Comparison of ENCODE assay signal across 17 mouse cellular contexts in genomic region chr11:90066405-90067250, GRCm38 (mm10). TPM values are rescaled to one million over a fixed set of nuclear protein-coding genes. Genes with fewer than 3 reads are reported as not detected.
A peak's percentile ranks its signal among the peaks of the same experiment; 100 is the strongest.
DNase-seq lines count a peak whose midpoint lies in the region; ATAC-seq and TF ChIP-seq lines count a peak whose summit lies in the region.
"Had no signal": no experiment of that assay in that cellular context is flagged by ENCODE, and none has a peak within 500 bp of the region (broad histone marks: within the 10 kb centered on the region; RNA-seq: fewer than 3 reads in every experiment).

No protein-coding gene starts in this region.

- no peak for ATAC-seq in heart, embryonic 16.5 days (replicated peaks; ENCODE audit: extremely low read depth, insufficient read depth, low FRiP score)
- ATAC-seq in stomach, embryonic 15.5 days (ENCODE audit: insufficient read depth, low FRiP score, low read depth): no peak
- ATAC-seq in stomach, postnatal 0 days (ENCODE audit: low FRiP score, low TSS enrichment): no peak
- ATAC-seq in embryonic facial prominence, embryonic 14.5 days (ENCODE audit: low read depth): 0 out of 2 replicates have a peak, but pooled peaks have one; percentile 15

- H3K36me3 ChIP-seq in heart, embryonic 16.5 days (ENCODE audit: control insufficient read depth, insufficient read depth): no peaks in the 10 kb centered on the region
- H3K36me3 ChIP-seq in stomach, embryonic 15.5 days: no peaks in the 10 kb centered on the region
- no peaks in the 10 kb centered on the region for H3K36me3 ChIP-seq in stomach, postnatal 0 days (ENCODE audit: control insufficient read depth, insufficient read depth, low read length)
- no peaks in the 10 kb centered on the region for H3K36me3 ChIP-seq in embryonic facial prominence, embryonic 14.5 days (ENCODE audit: control insufficient read depth, insufficient read depth, low read length)
- H3K36me3 ChIP-seq: forebrain, embryonic 12.5 days; hindbrain, embryonic 13.5 days; liver, embryonic 15.5 days had no signal

- H3K27me3 ChIP-seq in heart, embryonic 16.5 days (ENCODE audit: control insufficient read depth, insufficient read depth, low read length): no peaks in the 10 kb centered on the region
- H3K27me3 ChIP-seq in stomach, embryonic 15.5 days (replicated peaks): no peaks in the 10 kb centered on the region
- no peaks in the 10 kb centered on the region for H3K27me3 ChIP-seq in stomach, postnatal 0 days (ENCODE audit: control insufficient read depth, insufficient read depth, low read length)
- no peaks in the 10 kb centered on the region for H3K27me3 ChIP-seq in embryonic facial prominence, embryonic 14.5 days (replicated peaks; ENCODE audit: control insufficient read depth, insufficient read depth, low read length)
- H3K27me3 ChIP-seq: forebrain, embryonic 12.5 days; hindbrain, embryonic 13.5 days; liver, embryonic 15.5 days had no signal

- H3K4me1 ChIP-seq in heart, embryonic 16.5 days (ENCODE audit: control insufficient read depth, insufficient read depth, low read length): no peaks in the 10 kb centered on the region
- H3K4me1 ChIP-seq in stomach, embryonic 15.5 days: no peaks in the 10 kb centered on the region
- no peaks in the 10 kb centered on the region for H3K4me1 ChIP-seq in stomach, postnatal 0 days (replicated peaks; ENCODE audit: control insufficient read depth, insufficient read depth)
- peaks cover 5% of the 10 kb centered on the region; the same call in 1 of the 2 replicates for H3K4me1 ChIP-seq in embryonic facial prominence, embryonic 14.5 days (ENCODE audit: control insufficient read depth, insufficient read depth, low read length)
- H3K4me1 ChIP-seq: forebrain, embryonic 12.5 days; liver, embryonic 15.5 days had no signal

- 0 out of 2 replicates have a peak overlapping the region, but pooled peaks have one; percentile 32 for H3K27ac ChIP-seq in heart, embryonic 16.5 days (ENCODE audit: low read length)
- 0 out of 2 replicates have a peak overlapping the region, but pooled peaks have one; percentile 14 for H3K27ac ChIP-seq in stomach, embryonic 15.5 days
- no peak overlapping the region for H3K27ac ChIP-seq in stomach, postnatal 0 days (replicated peaks)
- H3K27ac ChIP-seq in embryonic facial prominence, embryonic 14.5 days (replicated peaks; ENCODE audit: low read depth, low read length): no peak overlapping the region
- H3K27ac ChIP-seq: forebrain, embryonic 12.5 days; hindbrain, embryonic 13.5 days; liver, embryonic 15.5 days had no signal

- H3K9me3 ChIP-seq in heart, embryonic 16.5 days (replicated peaks; ENCODE audit: control insufficient read depth, low read length): no peaks in the 10 kb centered on the region; the same call in 1 of the 2 replicates
- H3K9me3 ChIP-seq in stomach, embryonic 15.5 days: no peaks in the 10 kb centered on the region
- H3K9me3 ChIP-seq in stomach, postnatal 0 days (ENCODE audit: control insufficient read depth, low read length): no peaks in the 10 kb centered on the region
- no peaks in the 10 kb centered on the region for H3K9me3 ChIP-seq in embryonic facial prominence, embryonic 14.5 days (ENCODE audit: control insufficient read depth, low read length)
- H3K9me3 ChIP-seq: forebrain, embryonic 12.5 days; hindbrain, embryonic 13.5 days; liver, embryonic 15.5 days had no signal

- no peak overlapping the region for H3K9ac ChIP-seq in heart, embryonic 16.5 days (ENCODE audit: low read length)
- no peak overlapping the region for H3K9ac ChIP-seq in stomach, embryonic 15.5 days
- H3K9ac ChIP-seq in stomach, postnatal 0 days (ENCODE audit: low read length): no peak overlapping the region
- H3K9ac ChIP-seq in embryonic facial prominence, embryonic 14.5 days (ENCODE audit: low read depth, low read length): no peak overlapping the region
- H3K9ac ChIP-seq: forebrain, embryonic 12.5 days; hindbrain, embryonic 13.5 days; liver, embryonic 15.5 days had no signal

- no peak overlapping the region for H3K4me3 ChIP-seq in heart, embryonic 16.5 days (ENCODE audit: low read length)
- no peak overlapping the region for H3K4me3 ChIP-seq in stomach, embryonic 15.5 days (replicated peaks)
- H3K4me3 ChIP-seq in stomach, postnatal 0 days (ENCODE audit: low read depth, low read length): no peak overlapping the region
- H3K4me3 ChIP-seq in embryonic facial prominence, embryonic 14.5 days (ENCODE audit: low read depth, low read length): no peak overlapping the region
- H3K4me3 ChIP-seq: forebrain, embryonic 12.5 days; hindbrain, embryonic 13.5 days; liver, embryonic 15.5 days had no signal

- WGBS in heart, embryonic 16.5 days: 78% methylated on average over 23 of the region's 23 CpGs
- 73% methylated on average over 23 of the region's 23 CpGs for WGBS in stomach, embryonic 15.5 days
- 67% methylated on average over 23 of the region's 23 CpGs for WGBS in stomach, postnatal 0 days
- WGBS in embryonic facial prominence, embryonic 14.5 days: 53% methylated on average over 23 of the region's 23 CpGs

- DNase-seq in heart, postnatal 36 days: no peak
- no peak for DNase-seq in stomach, postnatal 0 days (ENCODE audit: low spot score)
- DNase-seq in embryonic facial prominence, embryonic 14.5 days (ENCODE audit: low spot score): peak; percentile 38
- DNase-seq in yolk sac, embryonic 10.5 days (ENCODE audit: low spot score): no peak
- DNase-seq in kidney, postnatal 10 days: no peak
- DNase-seq: adrenal gland, postnatal 36 days; B cell, adult 2 months; cerebellum, adult 2 months; gastrocnemius, postnatal 14 days; heart, postnatal 10 days; thymus, adult 18-20 months had no signal

- intact Hi-C loops in heart, postnatal 36 days (cut with DNase I): loop anchor here (2.0 kb wide), 1 partner anchor 20 kb away; no protein-coding TSS in a partner anchor

- TF ChIP-seq EP300 in stomach, postnatal 0 days (optimal IDR thresholded peaks at IDR 0.05): no peak

- TF ChIP-seq CTCF in stomach, postnatal 0 days (IDR thresholded peaks at IDR 0.05; ENCODE audit: low read depth): no peak

- no peak overlapping the region for H3K4me2 ChIP-seq in heart, embryonic 16.5 days (ENCODE audit: low read depth, low read length)
- no peak overlapping the region for H3K4me2 ChIP-seq in stomach, embryonic 15.5 days
- H3K4me2 ChIP-seq in stomach, postnatal 0 days (replicated peaks; ENCODE audit: low read depth): no peak overlapping the region
- 0 out of 2 replicates have a peak overlapping the region, but pooled peaks have one; percentile 13 for H3K4me2 ChIP-seq in embryonic facial prominence, embryonic 14.5 days (ENCODE audit: low read depth, low read length)
- H3K4me2 ChIP-seq: forebrain, embryonic 12.5 days; hindbrain, embryonic 13.5 days; liver, embryonic 15.5 days had no signal

RNA-seq across cellular contexts. Expression of gene Tmem100, which starts 36.5 kb away (rescaled TPM):
- 9.8 and 13.4 TPM in 2 replicates for polyA plus RNA-seq in heart, embryonic 16.5 days (2015; fragmentation: Nextera tagmentation; extraction: Ambion mirVana)
- 10 to 100 TPM; 13.2 to 22.4 TPM for total RNA-seq in heart, postnatal 36 days (2021)
- polyA plus RNA-seq in stomach, embryonic 15.5 days (2015; fragmentation: Nextera tagmentation; extraction: Ambion mirVana): 27.3 and 27.9 TPM in 2 replicates
- 28.3 and 31.1 TPM in 2 replicates for polyA plus RNA-seq in stomach, postnatal 0 days (2015; fragmentation: Nextera tagmentation; extraction: Ambion mirVana)
- 29.7 and 32.3 TPM in 2 replicates for polyA plus RNA-seq in embryonic facial prominence, embryonic 14.5 days (2014; fragmentation: Nextera tagmentation; extraction: Ambion mirVana)
- total RNA-seq: megakaryocyte-erythroid progenitor cell, adult 5-6 weeks had no signal

Comparison
In these comparisons a context has a peak if more than half of its experiments do, and no peak if none do; other contexts are left out.
1. H3K27ac ChIP-seq: peak in heart, embryonic 16.5 days (single experiment) and stomach, embryonic 15.5 days (single experiment); none in stomach, postnatal 0 days (single experiment) and embryonic facial prominence, embryonic 14.5 days (single experiment).